Mouse (Mus musculus): Measurements from ENCODE around the gene Fgfbp3. TPM values are rescaled to one million over a fixed set of nuclear protein-coding genes. Genes with fewer than 3 reads are reported as not detected.
A peak's percentile ranks its signal among the peaks of the same experiment; 100 is the strongest.
"Not testable (repeated sequence)": the region's sequence is repeated elsewhere in the genome, so short reads cannot be mapped to it uniquely, and the experiment has no call there.

Fgfbp3 gene
- total RNA-seq, 2 experiments from 2014 or later, result 6.9 to 9.0 TPM

DNA sequence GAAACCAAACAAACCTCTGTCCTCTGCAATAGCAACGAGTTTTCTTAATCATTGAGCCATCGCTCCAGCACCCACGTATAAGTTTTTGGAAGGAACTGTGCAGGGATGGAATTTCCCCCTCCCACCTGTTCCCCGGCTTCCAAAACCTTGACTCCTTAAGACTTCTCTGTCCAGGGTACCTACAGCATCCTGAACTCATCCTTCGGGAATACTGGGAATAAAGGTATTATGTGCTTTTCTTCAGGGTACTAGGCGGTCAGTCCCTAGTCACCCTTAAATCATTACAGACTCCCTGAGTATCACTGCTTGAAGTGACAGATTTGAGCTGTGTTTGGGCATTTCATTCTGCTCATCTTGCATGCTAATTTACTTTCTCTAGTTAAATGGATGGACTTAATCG, 16.0 kb downstream of the Fgfbp3 start:
- Histone ChIP-seq H3K27ac (peak overlapping the region; percentile 91), H3K4me3 (peak overlapping the region; percentile 71; the same call in 1 of the 2 replicates)

DNA sequence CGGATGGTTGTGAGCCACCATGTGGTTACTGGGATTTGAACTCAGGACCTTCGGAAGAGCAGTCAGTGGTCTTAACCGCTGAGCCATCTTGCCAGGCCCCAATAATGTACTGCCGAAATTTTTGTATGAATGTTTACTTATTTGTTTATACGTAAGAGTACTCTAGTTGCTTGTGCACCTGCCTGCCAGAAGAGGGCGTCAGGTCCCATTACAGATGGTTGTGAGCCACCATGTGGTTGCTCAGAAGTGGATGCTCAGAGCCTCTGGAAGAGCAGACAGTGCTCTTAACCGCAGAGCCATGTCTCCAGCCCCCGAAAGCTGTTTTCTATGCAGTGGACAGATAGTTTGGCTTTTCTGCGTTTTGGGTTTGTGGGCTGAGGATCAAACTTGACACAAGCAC, 21.6 kb downstream of the Fgfbp3 start:
- no peak for DNase-seq (ENCODE audit: low spot score in 2 of 2)
- no peak overlapping the region for H3K4me3 ChIP-seq
- TF ChIP-seq CTCF (conservative IDR thresholded peaks at IDR 0.05), result peak; percentile 80
- no peak overlapping the region for H3K27ac ChIP-seq

More for the DNA sequence above, 16.0 kb downstream of the Fgfbp3 start:
- no peak for DNase-seq (ENCODE audit: low spot score in 2 of 2)
- no peak for TF ChIP-seq CTCF (conservative IDR thresholded peaks at IDR 0.05)

DNA sequence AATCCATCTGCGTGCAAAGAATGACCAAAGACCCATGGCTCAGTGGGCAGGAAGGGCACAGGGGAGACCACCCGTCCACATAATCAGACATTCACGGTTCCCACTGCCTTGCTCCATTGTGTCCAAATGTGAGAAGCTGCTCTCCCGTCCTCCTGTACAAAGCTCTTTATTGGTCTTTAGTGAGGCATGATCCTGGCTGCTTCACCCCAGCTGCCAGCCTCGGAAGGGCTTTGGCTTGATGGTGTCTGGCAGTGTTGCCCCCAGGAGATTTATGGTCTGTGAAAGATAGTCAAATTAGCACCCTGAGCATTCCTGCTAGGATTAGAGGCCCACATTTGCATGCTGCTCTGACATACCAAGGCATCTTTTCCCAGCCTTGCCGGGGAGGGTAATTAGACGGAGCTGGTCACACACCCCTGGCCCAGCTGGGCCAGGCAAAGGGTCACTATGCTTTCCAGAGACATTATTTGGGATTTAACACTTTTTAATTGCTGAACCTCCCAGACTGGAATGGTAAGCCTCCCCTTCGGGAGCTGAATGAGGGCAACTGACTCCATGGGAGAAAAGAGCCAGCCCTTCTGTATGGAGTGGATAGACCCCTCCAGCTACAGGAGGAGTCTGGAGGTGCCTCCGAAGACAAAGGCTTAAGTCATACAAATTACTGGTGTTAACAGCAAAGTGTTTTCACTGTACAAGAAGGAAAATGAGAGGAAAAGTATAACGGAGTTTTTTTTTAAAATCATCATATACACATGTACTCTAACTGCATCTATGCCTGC, 22.4 kb downstream of the Fgfbp3 start:
- no peak overlapping the region for H3K27ac ChIP-seq
- no peak for DNase-seq (ENCODE audit: low spot score in 2 of 2)
- no peak overlapping the region for H3K4me3 ChIP-seq
- no peak for TF ChIP-seq CTCF (conservative IDR thresholded peaks at IDR 0.05)

DNA sequence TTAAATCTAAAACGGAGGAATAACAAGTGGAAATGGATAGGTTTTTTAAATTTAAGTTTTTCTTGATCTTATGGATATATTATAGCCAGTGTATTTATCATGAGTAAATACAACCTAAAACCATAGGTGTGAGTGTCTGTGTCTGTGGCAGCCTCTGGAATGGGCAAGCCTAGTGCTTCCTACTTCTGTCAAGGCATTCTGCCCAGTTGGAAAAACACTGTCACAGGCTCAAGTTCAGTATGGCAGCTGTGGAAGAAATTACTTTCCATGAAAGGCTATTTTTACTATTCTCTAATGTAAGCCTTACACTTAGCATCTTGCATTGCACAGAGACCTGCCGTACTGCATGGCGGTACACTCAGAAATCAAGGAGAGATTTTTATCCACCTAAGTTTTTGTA, 27.7 kb downstream of the Fgfbp3 start:
- no peak for DNase-seq (ENCODE audit: low spot score in 2 of 2)
- Histone ChIP-seq H3K4me3 (no peak overlapping the region), H3K27ac (no peak overlapping the region)
- no peak for TF ChIP-seq CTCF (conservative IDR thresholded peaks at IDR 0.05)

DNA sequence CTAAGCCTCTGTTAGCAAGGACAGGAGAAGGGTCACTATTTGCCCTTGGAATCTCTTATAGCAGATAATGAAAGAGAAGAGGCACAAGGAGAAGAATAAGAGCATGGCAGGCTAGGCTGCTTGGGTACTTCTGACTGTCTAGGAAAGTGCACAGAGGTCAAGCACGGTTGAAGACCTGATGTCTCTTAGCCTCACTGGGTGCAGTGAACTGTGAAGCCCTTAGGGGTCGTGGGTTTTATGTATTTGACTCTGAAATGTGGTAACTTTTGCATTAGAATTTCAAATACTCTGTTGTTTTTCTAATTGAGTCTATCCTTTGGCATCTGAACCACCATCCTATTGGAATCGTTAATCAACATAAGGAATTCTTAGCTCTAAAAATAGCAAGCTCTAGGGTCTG, 31.7 kb downstream of the Fgfbp3 start:
- no peak for TF ChIP-seq CTCF (conservative IDR thresholded peaks at IDR 0.05)
- no peak overlapping the region for H3K4me3 ChIP-seq
- no peak overlapping the region for H3K27ac ChIP-seq
- no peak for DNase-seq (ENCODE audit: low spot score in 2 of 2)

DNA sequence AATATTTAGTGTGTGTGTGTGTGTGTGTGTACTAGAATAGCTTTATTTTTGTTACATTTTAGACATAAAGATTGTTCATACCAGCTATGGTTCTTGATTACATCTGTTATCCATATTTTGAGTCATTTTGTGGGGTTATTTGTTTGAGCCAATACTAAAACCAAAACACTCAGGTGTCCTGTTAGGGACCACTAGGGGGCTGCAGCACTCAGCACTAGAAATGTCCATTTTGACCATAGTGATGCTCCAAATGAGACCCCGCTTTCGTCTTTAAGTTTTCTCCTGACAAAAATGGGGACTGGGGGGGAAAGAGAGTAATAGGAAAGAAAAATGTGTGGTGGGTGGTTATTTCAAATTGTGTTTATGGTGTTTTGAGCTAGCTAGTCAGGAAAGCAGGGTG, 33.1 kb downstream of the Fgfbp3 start:
- peak; percentile 74 for TF ChIP-seq CTCF (conservative IDR thresholded peaks at IDR 0.05)
- no peak overlapping the region for H3K27ac ChIP-seq
- DNase-seq (ENCODE audit: low spot score in 2 of 2), result no peak
- no peak overlapping the region for H3K4me3 ChIP-seq

DNA sequence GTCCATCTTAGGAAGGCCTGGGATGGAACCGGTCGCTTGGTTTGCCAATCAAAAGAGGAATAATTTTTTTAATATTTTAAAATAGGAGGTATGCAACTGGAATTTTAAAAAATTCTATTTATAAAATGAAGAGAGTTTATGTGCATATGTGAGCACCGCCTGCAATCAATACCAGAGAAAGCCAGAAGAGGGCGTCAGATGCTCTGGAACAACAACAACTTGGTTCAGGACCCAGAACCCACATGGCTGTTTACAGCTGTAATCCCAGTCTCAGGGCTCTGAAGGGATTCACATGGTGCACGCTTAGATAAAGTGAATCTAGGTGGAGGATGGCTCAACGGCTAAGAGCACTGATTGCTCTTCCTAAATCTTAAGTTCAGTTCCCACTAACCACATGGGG, 36.3 kb downstream of the Fgfbp3 start:
- H3K27ac ChIP-seq, result no peak overlapping the region
- TF ChIP-seq CTCF (conservative IDR thresholded peaks at IDR 0.05), result peak; percentile 75
- H3K4me3 ChIP-seq, result no peak overlapping the region
- DNase-seq (ENCODE audit: low spot score in 2 of 2), result peak in 1 of 2 experiments; percentile 46

DNA sequence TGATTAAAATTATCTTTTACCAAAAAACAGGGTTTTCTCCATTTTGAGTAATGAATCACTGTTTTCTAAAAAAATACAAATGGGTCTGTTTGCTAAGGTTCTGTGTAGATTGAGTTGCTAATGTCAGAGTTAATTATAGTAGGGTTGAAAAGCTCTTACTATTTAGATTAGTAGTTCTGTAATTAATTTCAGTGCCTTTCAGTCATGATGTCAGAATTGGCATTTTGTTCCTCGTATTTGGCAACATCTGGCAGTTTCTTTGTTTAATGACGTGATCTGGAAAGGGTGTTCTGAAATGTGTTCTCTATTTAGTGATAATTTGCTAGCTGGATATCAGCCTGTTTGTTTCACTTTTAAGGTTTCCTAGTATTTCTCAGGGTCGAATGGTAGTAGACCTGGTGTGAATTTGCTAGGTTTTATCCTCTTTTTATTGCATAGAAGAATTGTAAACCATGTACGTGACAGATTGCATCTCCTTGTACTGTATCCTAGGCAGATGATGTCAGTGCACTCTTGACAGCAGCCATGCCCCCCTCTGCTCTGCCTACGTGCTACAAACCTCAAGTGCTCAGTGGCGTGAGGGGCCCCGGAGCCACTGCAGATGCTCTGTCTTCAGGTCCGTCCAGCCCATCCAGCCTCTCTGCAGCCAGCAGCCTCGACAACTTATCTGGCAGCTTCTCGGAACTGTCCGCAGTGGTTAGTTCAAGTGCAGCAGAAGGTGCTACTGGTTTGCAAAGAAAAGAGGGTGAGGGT, 40.5 kb downstream of the Fgfbp3 start:
- no peak for DNase-seq (ENCODE audit: low spot score in 2 of 2)
- Histone ChIP-seq H3K27ac (no peak overlapping the region), H3K4me3 (no peak overlapping the region)
- TF ChIP-seq CTCF (conservative IDR thresholded peaks at IDR 0.05), result no peak

DNA sequence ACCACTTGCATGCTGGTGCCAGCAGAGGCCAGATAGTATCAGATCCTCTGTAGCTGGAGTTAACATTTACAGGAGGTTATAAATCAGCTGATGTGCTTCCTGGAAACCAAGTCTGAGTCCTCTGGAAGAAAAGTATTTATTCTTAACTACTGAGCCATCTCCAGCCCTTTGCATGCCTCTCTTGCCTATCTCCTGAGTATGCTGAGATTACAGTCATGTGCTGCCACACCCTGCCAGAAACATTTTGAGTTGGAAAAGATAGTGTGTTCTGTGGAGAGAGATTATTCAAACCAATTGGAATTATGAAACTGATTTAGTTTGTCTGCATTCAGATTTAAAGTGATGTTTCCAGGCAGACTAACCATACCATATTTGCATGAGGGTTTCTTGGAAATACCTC, 42.1 kb downstream of the Fgfbp3 start:
- Histone ChIP-seq H3K4me3 (no peak overlapping the region), H3K27ac (no peak overlapping the region)
- no peak for DNase-seq (ENCODE audit: low spot score in 2 of 2)
- TF ChIP-seq CTCF (conservative IDR thresholded peaks at IDR 0.05), result no peak

DNA sequence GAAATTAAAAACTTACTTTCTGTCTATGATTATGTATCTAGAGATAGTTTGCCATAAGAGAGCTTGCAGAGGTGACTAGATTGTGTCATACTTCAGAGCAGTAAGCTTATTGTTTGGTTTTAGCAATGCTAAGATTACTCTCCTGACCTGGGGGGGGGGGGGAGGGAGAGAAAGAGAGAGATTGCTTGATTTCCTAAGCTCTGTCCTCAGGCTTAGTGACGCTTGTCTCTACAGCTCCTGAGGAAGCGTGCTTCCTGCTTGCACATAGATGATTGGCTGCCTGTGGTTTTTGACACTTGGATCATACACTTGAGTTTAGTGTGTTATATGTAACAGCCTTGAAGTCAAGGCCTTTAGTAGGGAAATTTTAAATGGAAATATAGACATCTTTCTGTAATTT, 44.8 kb downstream of the Fgfbp3 start:
- H3K27ac ChIP-seq, result no peak overlapping the region
- TF ChIP-seq CTCF (conservative IDR thresholded peaks at IDR 0.05), result no peak
- H3K4me3 ChIP-seq, result no peak overlapping the region
- no peak for DNase-seq (ENCODE audit: low spot score in 2 of 2)

DNA sequence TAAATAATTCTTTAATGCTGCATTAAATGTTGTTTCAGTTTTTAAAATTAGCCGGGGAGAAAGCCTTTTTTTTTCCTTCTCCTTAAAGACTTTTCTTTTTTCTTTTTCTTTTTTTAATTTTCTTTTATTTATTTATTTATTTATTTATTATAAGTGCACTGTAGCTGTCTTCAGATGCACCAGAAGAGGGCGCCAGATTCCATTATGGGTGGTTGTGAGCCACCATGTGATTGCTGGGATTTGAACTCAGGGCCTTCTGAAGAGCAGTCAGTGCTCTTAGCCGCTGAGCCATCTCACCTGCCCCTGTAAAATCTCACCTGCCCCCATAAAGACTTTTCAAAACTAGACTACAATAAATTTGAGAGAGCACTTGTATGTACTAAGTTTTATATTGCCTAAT, 50.7 kb downstream of the Fgfbp3 start:
- not testable (repeated sequence) for DNase-seq (ENCODE audit: low spot score in 2 of 2); H3K4me3 ChIP-seq; H3K27ac ChIP-seq
- peak; percentile 71 for TF ChIP-seq CTCF (conservative IDR thresholded peaks at IDR 0.05)

Other genes with a start within 250 kb of the Fgfbp3 start
- gene Ppp1r3c, start 183.0 kb downstream of the Fgfbp3 start, total RNA-seq (2021), result 10 to 100 TPM; 54.8 to 70.0 TPM
- 100 to 1,000 TPM; 123 TPM for gene Tnks2, start 85.4 kb downstream of the Fgfbp3 start, total RNA-seq (2021)
- gene Btaf1, start 6.5 kb upstream of the Fgfbp3 start, total RNA-seq (2021), result 10 to 100 TPM; 23.9 to 33.4 TPM